Mouse (Mus musculus) kidney, postnatal 0 days (tissue): ENCODE data around the gene Mtg1. TPM values are rescaled to one million over a fixed set of nuclear protein-coding genes. Genes with fewer than 3 reads are reported as not detected.
A peak's percentile ranks its signal among the peaks of the same experiment; 100 is the strongest.

Experiments used
- ATAC-seq: fragments of 200-750 bp; cut with Nextera tagmentation; replicated peaks from 2 replicates; pipeline ENCODE4 v1.8.0; 2017; ENCODE audit warnings: low read depth, moderate number of reproducible peaks, moderate TSS enrichment, moderate library complexity; ENCODE audit not compliant: low FRiP score
- DNase-seq: peaks from one replicate; pipeline ENCODE4 v3.0.0-alpha.2; 2016; ENCODE audit warnings: low spot score
- H3K27ac ChIP-seq: fragments of 300-500 bp; sonication (generic); 2 replicates; pipeline ENCODE4 v1.5.1; 2014; ENCODE audit warnings: mild to moderate bottlenecking
- H3K27me3 ChIP-seq: fragments of 300-500 bp; sonication (generic); 2 replicates; pipeline ENCODE4 v1.6.1; 2014; ENCODE audit warnings: low read length, mixed read lengths; ENCODE audit not compliant: insufficient read depth
- H3K36me3 ChIP-seq: fragments of 300-500 bp; sonication (generic); 2 replicates; pipeline ENCODE4 v1.6.1; 2014; ENCODE audit warnings: low read length, mixed read lengths; ENCODE audit not compliant: insufficient read depth
- H3K4me1 ChIP-seq: fragments of 300-500 bp; sonication (generic); replicated peaks from 2 replicates; pipeline ENCODE4 v1.6.1; 2014; ENCODE audit warnings: antibody characterized with exemption, low read length, mixed read lengths; ENCODE audit not compliant: insufficient read depth
- H3K4me2 ChIP-seq: fragments of 300-500 bp; sonication (generic); 2 replicates; pipeline ENCODE4 v1.6.1; 2014; ENCODE audit warnings: mild to moderate bottlenecking, low read length, moderate library complexity, mixed read lengths
- H3K4me3 ChIP-seq: fragments of 300-500 bp; sonication (generic); replicated peaks from 2 replicates; pipeline ENCODE4 v1.5.1; 2014; ENCODE audit warnings: low read depth, low read length
- H3K9ac ChIP-seq: fragments of 300-500 bp; sonication (generic); 2 replicates; pipeline ENCODE4 v1.6.1; 2014; ENCODE audit warnings: low read depth, low read length
- H3K9me3 ChIP-seq: fragments of 300-500 bp; sonication (generic); replicated peaks from 2 replicates; pipeline ENCODE4 v1.6.1; 2016; ENCODE audit warnings: low read length, inconsistent platforms, mixed read lengths
- CTCF ChIP-seq: IDR thresholded peaks from 2 replicates; pipeline ENCODE4 v1.5.1; 2016; ENCODE audit warnings: antibody characterized with exemption, low read depth, mild to moderate bottlenecking, moderate library complexity
- WGBS: fragments of 180-500 bp; shearing (Covaris S2); extraction: QIAGEN DNeasy Blood & Tissue Kit; methylation state at CpG from one replicate; pipeline ENCODE4 v1.1.7; 2014; 5-methylcytosine and 5-hydroxymethylcytosine counted together
- polyA plus RNA-seq: library from polyadenylated mRNA; unstranded; fragments of >200 nt; fragmentation: Nextera tagmentation; extraction: Ambion mirVana; gene quantifications from 2 replicates; pipeline ENCODE4 v1.2.1, GENCODE M21; 2015

Mtg1 gene
- polyA plus RNA-seq, 1 experiment from 2014 or later = 29.9 TPM

DNA sequence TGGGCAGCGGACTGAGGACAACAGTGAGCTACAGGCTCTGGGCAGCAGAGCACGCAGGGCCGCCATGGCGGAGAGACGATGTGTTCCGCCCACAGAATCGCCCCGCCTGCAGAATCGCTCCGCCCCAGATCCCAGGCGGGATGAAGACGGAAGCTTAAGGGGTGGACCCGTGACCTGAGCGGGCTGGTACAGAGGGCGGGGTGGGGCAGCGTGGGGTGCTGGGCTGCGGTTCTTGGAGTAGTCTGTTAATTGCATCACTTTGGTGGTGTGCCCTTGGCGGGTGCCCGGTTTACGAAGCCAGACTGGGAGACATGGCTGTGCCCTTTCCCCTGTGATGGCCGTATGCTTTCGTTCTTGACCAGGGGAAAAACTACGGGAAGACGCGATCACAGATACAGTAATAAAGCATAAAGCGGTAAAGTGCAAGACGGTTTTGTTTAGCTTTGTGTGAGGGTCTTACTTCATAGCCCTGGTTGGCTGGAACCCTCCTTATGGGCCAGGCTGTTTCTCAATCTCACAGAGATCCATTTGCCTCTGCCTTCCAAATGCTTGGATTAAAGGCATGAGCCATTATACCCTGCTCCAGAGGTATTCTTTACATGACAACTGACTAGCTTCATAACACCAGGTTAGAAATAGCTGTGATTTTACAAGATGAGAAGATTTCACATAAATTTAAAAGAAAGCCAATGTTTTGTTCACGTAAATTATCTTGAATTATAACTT lies 20.9 kb upstream of the Mtg1 start, which contains the start of gene Echs1:
Gene Echs1, minus strand, starts transcription at position 148 of the 726 bp plus-strand sequence.
- Histone ChIP-seq H3K9ac (peak within 1 kb of the TSS; percentile 80), H3K4me2 (peak within 1 kb of the TSS; percentile 70), H3K4me1 (no peaks in the 10 kb centered on the region; the same call in 1 of the 2 replicates), H3K27me3 (no peaks in the 10 kb centered on the region), H3K27ac (peak within 1 kb of the TSS; percentile 93), H3K9me3 (no peaks in the 10 kb centered on the region), H3K36me3 (peaks cover 13% of the 10 kb centered on the region; the same call in 1 of the 2 replicates), H3K4me3 (peak within 1 kb of the TSS; percentile 70)
- ATAC-seq (peak; percentile 94), DNase-seq (peak; percentile 94)
- WGBS = 4% methylated on average over 28 of the region's 28 CpGs
- TF ChIP-seq CTCF = no peak

DNA sequence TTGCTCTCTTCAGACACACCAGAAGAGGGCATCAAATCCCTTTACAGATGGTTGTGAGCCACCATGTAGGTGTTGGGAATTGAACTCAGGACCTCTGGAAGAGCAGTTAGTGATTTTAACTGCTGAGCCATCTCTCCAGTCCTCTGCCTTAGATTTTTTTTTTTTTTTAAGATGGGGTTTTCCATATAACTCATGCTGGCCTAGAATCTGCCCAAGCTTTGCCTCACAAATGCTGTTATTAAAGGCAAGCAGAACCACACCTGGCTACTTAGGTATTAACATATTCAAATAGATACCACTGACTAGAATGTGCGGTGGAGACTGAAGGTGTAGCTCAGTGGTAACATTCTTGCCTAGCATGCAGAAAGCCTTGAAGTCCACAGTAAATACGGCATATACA lies 16.9 kb upstream of the Mtg1 start:
- no peaks in the 10 kb centered on the region for H3K36me3 ChIP-seq
- no peak overlapping the region for H3K4me2 ChIP-seq
- 91% methylated on average over 2 of the region's 2 CpGs for WGBS
- no peak overlapping the region for H3K4me3 ChIP-seq
- H3K9me3 ChIP-seq = no peaks in the 10 kb centered on the region
- H3K27ac ChIP-seq = no peak overlapping the region
- H3K4me1 ChIP-seq = no peaks in the 10 kb centered on the region; the same call in 1 of the 2 replicates
- no peaks in the 10 kb centered on the region for H3K27me3 ChIP-seq
- DNase-seq (no peak), ATAC-seq (no peak)
- no peak overlapping the region for H3K9ac ChIP-seq
- TF ChIP-seq CTCF = no peak

DNA sequence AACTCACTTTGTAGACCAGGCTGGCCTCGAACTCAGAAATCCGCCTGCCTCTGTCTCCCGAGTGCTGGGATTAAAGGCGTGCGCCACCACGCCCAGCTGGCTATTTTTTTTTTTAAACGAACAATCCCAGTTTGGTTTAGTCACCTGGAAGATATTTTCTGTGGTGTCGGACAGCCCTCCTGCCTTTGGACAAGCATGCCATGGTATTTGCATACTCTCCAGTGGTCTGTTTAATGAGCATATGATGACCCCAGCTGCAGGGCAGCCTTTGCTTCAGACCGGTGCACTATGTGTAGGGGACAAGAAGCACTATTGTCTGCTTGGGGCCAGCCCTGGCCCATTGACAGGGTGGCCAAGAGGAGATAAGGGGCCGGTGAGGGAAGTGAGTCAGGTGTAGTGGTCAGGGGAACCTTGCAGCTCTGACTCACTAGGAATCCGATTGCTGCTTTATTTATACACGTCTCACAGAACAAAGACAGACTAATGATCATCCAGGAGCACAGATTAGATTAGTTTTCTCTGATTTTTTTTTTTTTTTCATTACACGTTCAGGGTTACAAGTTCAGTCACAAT lies 15.9 kb upstream of the Mtg1 start:
- 79% methylated on average over 13 of the region's 13 CpGs for WGBS
- Histone ChIP-seq H3K9me3 (no peaks in the 10 kb centered on the region), H3K27ac (no peak overlapping the region), H3K9ac (no peak overlapping the region), H3K4me2 (no peak overlapping the region), H3K36me3 (no peaks in the 10 kb centered on the region), H3K4me3 (no peak overlapping the region), H3K4me1 (no peaks in the 10 kb centered on the region; the same call in 1 of the 2 replicates), H3K27me3 (no peaks in the 10 kb centered on the region)
- TF ChIP-seq CTCF = no peak
- ATAC-seq (no peak), DNase-seq (no peak)

DNA sequence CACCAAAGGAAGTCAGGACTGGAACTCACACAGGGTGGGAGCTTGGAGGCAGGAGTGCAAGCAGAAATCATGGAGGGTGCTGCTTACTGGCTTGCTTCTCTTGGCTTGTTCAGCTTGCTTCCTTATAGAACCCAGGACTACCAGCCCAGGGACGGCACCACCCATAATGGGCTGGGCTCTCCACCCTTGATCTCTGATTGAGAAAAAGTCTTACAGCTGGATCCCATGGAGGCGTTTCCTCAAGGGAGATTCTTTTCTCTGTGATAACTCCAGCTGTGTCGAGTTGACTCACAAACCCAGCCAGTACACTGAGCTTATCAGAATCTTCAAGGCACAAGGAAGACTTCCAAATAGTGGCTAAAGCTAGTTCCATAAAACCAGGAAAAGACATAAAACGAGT lies 14.6 kb upstream of the Mtg1 start:
- H3K9me3 ChIP-seq = no peaks in the 10 kb centered on the region
- 37% methylated on average over 4 of the region's 4 CpGs for WGBS
- H3K9ac ChIP-seq = no peak overlapping the region
- no peak overlapping the region for H3K27ac ChIP-seq
- no peak overlapping the region for H3K4me2 ChIP-seq
- ATAC-seq (no peak), DNase-seq (no peak)
- no peaks in the 10 kb centered on the region; the same call in 1 of the 2 replicates for H3K4me1 ChIP-seq
- no peak for TF ChIP-seq CTCF
- no peak overlapping the region for H3K4me3 ChIP-seq
- no peaks in the 10 kb centered on the region for H3K36me3 ChIP-seq
- no peaks in the 10 kb centered on the region for H3K27me3 ChIP-seq

DNA sequence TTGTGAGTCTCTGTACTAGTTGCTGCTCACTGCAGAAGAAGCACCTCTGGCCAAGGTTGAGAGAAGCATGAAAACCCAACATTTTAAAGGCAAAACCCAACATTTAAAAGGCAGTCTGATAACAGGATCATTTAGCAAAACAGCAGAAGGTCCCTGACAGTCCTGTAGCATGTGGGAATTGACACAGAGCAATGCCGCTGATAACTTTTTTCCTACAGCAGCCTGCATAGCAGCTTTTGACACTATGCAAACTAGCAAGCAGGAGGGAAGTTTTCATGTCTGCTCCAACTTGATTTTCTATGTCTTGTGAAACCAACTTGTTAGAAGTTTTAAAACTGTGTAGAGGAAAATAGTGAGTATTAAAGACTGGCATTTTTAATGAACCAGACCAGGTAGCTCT lies 13.0 kb upstream of the Mtg1 start:
- no peak overlapping the region for H3K9ac ChIP-seq

DNA sequence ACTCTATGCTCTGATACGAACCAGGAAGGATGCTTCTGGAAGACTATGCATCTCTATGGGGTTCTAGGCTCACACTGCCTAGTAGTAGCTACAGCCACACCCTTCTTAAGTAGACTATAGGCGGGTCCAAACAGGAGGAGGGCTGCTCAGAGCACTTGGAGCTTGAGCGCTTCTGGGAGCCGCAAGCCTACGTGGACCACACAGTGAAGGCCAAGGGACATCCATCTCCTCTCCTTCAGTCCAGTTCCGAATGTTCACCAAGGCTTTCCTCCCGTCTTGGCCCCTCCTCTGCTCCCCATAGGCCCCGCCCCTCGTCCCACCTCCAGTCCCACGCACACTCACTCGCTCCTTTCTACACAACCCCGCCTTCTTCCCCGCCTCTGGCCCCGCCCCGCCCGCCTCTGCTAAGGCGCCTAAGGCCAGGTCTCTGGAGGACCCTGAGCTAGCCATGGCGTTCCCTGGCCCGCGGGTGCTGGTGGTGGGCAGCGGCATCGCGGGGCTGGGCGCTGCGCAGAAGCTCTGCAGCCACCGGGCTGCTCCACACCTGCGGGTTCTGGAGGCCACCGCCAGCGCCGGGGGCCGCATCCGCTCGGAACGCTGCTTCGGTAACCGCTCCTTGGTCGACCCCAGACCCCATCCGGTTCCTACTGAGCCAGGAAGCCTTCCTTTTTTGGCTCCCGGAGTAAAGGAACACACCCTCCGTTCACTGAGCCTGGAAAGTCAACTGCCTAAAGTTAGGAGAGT lies 11.9 kb upstream of the Mtg1 start:
- peak; percentile 98 for DNase-seq
- peak overlapping the region; percentile 73 for H3K27ac ChIP-seq
- peak overlapping the region; percentile 86 for H3K4me2 ChIP-seq
- no peaks in the 10 kb centered on the region for H3K9me3 ChIP-seq
- H3K27me3 ChIP-seq = no peaks in the 10 kb centered on the region
- 2% methylated on average over 40 of the region's 40 CpGs for WGBS
- peak overlapping the region; percentile 84 for H3K4me3 ChIP-seq
- no peaks in the 10 kb centered on the region; the same call in 1 of the 2 replicates for H3K4me1 ChIP-seq
- H3K9ac ChIP-seq = peak overlapping the region; percentile 91
- peaks cover 9% of the 10 kb centered on the region; the same call in 1 of the 2 replicates for H3K36me3 ChIP-seq
- peak; percentile 97 for ATAC-seq
- TF ChIP-seq CTCF = no peak

More for the DNA sequence above, 13.0 kb upstream of the Mtg1 start:
- Histone ChIP-seq H3K4me3 (no peak overlapping the region), H3K4me1 (no peaks in the 10 kb centered on the region; the same call in 1 of the 2 replicates), H3K4me2 (no peak overlapping the region), H3K27ac (no peak overlapping the region), H3K36me3 (no peaks in the 10 kb centered on the region), H3K9me3 (no peaks in the 10 kb centered on the region), H3K27me3 (no peaks in the 10 kb centered on the region)
- DNase-seq (no peak), ATAC-seq (no peak)
- 91% methylated on average over 1 of the region's 1 CpGs for WGBS
- TF ChIP-seq CTCF = no peak
